Mouse (Mus musculus): ENCODE measurements at regions not wholly inside any gene's neighbourhood (a gene's known extent, or its start where the extent isn't known, plus 50 kb on each side); places are given as distances from the start of the nearest gene placed in this dataset.

DNA sequence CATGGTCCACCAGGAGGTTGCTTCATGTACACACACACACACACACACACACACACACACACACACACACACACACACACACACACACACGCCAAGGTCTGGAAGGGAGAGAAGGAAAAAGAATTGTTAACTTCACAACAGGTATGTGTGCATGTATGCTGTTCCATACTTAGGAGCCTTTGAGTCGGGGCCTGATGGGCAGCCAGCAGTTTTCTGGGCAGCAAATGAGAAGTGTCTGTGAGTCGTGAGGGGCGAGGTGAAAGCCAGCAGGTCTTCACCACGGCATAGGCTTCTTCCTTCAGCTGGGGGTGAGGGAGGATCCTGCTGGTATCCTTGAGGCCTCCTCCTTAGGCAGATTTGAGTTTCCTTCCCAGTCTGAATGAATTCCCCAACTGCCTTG lies 65.8 kb upstream of the Twist2 start:
- TF ChIP-seq CTCF (conservative IDR thresholded peaks at IDR 0.05; ENCODE audit: low read length) (no peak), POU5F1 (IDR thresholded peaks at IDR 0.05; ENCODE audit: borderline replicate concordance, low read length) (no peak)
